Mouse (Mus musculus): ENCODE measurements at regions not wholly inside any gene's neighbourhood (a gene's known extent, or its start where the extent isn't known, plus 50 kb on each side); places are given as distances from the start of the nearest gene placed in this dataset.

GRCm38 (mm10) chr11:24226755-24227154, 148.9 kb downstream of the Bcl11a start:
- DNase-seq (ENCODE audit: low spot score): no peak

DNA sequence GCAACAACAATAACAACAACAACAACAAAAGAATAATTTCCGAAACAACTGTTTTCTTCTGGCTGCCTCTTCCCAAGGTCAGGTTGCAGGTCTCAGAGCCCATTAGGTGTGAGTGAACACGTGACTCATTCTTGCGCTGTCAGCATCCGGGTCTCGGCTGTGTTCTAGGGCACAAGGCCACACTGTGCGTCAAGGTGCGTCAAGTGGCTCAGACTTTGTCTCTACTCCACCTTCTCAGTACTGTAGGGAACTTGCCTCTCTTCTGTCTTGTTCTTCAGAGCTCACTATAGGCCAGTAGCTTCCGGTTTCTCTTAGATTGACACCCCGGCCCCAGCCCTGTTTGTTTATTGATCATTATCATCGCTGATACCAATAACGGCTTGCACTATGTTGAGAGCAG, 155.5 kb downstream of the Bcl11a start:
- no peak for DNase-seq (ENCODE audit: low spot score)

DNA sequence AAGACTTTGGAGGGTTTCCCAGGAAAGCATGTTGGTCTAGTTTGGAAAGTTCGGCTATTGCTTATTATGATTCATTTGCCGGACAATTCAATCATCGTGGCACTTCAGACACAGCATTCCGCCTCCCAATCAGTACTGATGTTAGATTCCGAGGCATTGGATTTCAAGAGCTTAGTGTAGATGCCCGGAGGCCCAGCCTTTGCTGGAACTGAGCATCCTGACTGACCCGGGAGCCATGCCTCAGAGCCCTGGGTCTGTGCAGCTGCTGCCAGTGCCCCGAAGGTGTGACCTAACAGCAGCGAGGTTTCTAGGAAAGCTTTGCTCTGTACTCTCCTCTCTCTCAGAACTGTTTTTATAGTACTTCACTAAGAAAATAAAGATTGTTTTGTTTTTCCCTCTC, 156.0 kb downstream of the Bcl11a start:
- DNase-seq (ENCODE audit: low spot score): no peak

DNA sequence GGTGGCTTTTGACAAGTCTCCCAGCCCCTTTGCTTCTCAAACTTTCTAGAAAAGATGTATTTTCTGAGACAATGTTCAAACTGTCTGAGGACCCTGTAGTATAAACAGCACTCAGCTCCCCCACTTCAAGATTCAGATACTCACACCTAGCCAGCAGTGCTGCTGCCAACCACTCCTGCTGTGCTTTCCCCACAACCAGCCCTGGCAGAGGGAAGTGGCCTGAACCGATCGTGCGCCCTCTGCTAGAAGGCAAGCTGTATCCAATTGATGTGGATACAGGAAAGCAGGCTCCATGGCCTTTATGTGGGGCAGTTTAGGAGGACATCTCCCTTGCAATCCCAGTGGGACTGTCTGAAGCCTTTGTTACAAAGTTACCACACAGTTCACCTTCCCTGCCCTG, 156.6 kb downstream of the Bcl11a start:
- no peak for DNase-seq (ENCODE audit: low spot score)

GRCm38 (mm10) chr11:24235326-24235725, 157.5 kb downstream of the Bcl11a start:
- DNase-seq (ENCODE audit: low spot score): no peak

DNA sequence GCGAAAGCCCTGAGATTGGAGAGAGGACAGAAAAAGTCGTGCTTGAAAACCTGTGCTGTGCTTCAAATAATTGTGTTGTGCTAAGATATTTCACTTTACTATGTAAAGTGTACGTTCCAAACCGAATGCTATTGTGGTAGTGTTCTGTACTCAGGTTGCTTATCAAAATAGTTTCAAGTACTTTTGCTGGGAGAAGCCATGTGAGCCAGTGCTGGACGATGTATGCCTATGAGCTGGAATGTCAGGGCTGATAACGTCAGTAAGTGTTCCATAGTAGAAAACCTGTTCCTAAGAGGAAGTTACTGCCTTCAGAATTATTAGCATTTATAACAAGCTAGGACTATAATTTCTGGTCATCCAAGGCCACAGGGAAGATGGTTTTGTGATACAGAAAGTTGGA, 161.8 kb downstream of the Bcl11a start:
- no peak for DNase-seq (ENCODE audit: low spot score)

DNA sequence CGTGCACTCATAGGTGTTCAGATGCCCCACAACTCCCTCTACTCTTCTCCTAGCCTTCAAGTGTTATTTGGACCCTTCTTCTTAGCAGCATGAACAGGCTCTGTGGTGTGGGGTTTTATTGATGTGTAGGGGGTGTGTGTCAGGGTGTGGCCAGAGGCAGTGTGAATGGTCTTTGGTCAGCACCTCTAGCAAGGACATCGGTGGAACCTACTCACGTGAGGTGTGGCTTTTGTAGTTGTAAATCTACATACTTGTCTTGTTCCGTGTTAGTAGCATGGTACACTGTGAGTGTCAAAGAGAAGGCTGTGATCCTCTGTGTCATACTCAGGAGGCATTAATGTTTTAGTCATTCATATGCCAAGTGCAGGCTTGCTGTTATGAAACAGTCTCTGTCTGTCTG, 164.2 kb downstream of the Bcl11a start:
- no peak for DNase-seq (ENCODE audit: low spot score)

DNA sequence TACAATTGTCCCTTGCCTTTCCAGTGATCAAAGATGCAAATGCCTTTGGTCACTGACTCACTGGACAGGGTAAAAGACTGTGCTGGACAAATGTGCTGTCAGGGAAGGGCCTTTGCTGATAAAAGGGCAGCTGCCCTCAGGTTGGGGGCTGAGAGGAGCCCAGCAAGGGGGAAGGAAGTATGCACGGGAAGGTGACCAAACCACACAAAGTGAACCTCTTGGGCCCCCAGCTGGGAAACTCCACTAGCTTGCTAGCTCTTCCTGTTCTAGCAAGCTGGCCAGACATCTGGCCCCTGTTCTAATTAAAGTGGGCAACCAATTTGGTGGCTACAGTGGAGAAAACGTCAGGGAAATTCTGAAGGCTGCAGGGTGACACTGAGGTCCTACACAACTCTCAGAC, 165.0 kb downstream of the Bcl11a start:
- DNase-seq (ENCODE audit: low spot score): no peak

DNA sequence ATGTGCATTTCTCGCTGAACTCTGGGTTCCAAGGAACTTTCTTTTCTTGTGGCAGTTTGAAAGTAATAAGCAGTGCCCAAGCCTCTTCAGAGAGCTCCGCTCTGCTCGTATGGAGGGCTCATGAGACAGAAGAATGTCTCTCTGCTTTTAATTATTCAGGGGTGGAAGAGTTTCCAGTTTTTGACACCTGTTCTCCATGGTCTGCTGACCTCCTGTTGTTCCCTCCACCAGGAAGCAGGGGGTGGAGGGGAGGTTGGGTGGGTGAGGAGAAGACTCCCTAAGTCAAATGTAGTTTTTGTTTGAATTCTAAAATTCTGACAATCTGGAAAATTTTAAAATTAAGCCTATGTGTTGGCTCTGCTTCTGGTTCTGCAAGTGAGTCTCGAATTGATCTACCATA, 167.5 kb downstream of the Bcl11a start:
- DNase-seq (ENCODE audit: low spot score): no peak

GRCm38 (mm10) chr11:24246314-24246713, 168.5 kb downstream of the Bcl11a start:
- DNase-seq (ENCODE audit: low spot score): no peak

GRCm38 (mm10) chr11:24247285-24247684, 169.4 kb downstream of the Bcl11a start:
- DNase-seq (ENCODE audit: low spot score): no peak

DNA sequence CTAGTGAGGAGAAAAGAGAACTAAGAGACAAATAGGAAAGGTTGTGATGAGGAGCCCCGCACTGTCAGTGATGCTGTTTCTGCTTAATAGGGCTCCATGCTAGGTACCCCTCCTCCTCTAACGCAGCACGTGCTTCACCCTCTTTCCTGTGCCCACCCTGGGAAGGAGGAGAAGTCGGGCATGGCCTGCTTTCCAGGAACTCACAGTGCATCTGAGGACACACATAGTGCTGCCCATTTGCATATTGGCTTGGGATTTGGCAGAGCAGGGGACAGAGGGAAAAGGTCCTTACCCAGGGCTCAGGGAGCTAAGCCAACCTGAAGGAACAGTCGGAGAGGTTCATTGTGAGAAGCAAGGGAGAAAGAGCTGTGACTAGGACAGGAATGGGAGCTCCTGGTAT, 173.7 kb downstream of the Bcl11a start:
- no peak for DNase-seq (ENCODE audit: low spot score)

GRCm38 (mm10) chr11:24255201-24256060, 177.6 kb downstream of the Bcl11a start:
- no peak for DNase-seq (ENCODE audit: low spot score)

DNA sequence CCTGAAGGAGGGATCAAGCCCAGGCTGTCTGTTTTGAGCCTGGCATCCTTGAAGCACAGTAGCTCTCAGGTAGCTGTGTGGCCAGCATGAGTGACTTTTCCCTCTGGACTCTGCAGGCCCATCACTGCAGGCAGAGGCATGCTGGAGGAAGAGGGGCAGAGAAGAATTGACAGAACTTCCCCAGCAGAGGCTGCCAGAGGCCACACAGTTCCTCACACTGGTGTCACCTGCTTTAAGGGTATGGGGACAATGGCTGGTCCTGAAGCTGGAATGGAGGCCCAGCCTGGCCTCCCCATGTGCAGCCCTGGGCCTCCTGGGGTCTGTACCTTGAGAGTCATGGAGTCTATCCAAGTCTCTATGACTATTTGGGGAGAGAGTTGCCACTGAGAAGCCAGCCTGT, 179.9 kb downstream of the Bcl11a start:
- DNase-seq (ENCODE audit: low spot score): no peak

- DNase-seq (ENCODE audit: low spot score): no peak
These were observed 180.5 kb downstream of the Bcl11a start for GRCm38 (mm10) chr11:24258340-24258739.

DNA sequence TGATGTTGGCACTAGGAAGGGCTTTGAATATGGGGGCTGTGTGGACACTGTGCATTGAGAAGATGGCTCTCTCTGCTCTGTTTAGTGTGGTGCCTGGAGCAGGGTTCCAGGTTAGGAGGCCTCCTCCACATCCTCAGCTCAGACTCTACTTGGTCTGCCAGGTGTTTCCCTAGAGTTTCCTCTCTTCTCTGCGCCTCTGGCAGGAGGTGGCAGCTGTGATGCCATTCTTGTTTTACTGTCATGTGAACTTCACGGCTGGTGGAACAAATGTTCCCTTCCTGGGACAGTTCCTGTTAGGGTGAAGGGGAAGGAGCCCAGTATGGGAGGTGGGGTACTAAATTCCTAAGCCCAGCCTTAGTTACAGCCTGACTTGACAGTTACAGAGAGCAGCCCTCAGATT, 181.8 kb downstream of the Bcl11a start:
- no peak for DNase-seq (ENCODE audit: low spot score)

- DNase-seq (ENCODE audit: low spot score): no peak
These were observed 191.2 kb downstream of the Bcl11a start for GRCm38 (mm10) chr11:24269046-24269445.

DNA sequence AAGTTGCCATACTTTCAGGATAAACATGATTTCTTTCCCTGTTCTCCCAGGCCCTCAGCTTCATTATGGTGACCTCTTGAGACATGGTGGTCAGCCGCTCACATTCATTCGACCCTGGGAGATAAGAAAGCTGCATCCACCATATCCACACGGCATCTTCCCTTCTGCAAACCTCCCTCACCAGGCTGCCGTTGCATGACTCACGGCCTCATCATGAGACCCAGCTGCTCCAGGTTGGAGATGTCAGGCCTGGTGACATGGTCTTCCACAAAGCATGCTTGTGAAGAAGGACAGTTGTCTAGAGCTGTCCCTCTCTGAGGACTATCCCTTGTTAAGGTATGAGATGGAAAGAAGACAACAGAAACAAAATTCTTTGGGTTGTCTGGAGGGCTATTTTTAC, 203.8 kb downstream of the Bcl11a start:
- no peak for DNase-seq (ENCODE audit: low spot score)

- no peak for DNase-seq (ENCODE audit: low spot score)
These were observed 204.7 kb downstream of the Bcl11a start for GRCm38 (mm10) chr11:24282556-24282955.

DNA sequence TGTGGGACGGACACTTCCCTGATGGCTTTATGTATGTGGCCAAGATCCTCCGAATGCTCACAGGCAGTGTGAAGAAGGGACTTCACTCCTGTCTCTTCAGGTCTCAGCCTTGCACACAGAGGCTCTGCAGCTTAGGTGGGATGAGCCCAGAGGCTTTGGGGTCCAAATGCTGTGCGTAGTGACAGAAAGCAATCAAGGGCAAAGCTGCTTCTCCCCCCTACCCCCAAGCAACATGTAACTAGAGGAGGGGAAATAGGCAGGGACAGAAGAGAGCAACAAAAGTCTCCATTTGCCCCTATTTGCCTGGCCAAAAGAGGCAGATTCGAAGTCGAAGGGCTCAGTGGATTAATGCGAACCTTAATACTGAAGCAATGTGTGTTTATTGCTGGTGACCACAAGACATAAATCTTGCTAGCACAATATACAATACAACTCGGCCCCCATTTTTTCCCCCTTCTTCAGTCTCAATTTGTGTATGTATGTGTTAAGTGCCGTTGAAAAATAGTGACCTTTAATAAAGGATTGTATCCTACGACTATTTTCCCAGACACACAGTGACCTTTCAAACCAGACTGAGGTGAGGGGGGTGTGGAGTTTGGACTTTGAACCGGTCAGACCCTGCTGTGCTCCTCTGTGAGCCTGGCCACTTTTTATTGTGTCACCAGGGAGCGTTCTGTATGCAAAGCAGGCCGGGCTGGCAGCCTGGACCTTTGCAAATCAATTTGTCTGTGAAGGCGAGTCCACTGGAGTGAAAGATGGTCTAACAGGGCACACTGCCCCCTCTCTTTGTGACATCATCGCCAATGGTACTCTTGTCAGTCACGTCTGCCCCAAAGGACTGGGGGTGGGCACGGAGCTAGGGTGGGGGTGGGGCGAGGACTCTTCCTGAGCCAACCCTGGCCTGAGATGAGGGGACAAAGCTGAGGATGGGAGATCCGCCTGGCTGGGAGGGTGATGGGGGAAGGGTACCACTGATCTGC, 208.6 kb downstream of the Bcl11a start:
- DNase-seq (ENCODE audit: low spot score): no peak

- no peak for DNase-seq (ENCODE audit: low spot score)
These were observed 215.4 kb downstream of the Bcl11a start for GRCm38 (mm10) chr11:24293209-24293608.

- no peak for DNase-seq (ENCODE audit: low spot score)
These were observed 216.1 kb downstream of the Bcl11a start for GRCm38 (mm10) chr11:24293860-24294531.
